Mouse (Mus musculus) midbrain, embryonic 16.5 days (tissue): ENCODE results near the gene Cfap57. TPM values are rescaled to one million over a fixed set of nuclear protein-coding genes. Genes with fewer than 3 reads are reported as not detected.

Source experiments
- ATAC-seq: fragments of 200-750 bp; cut with Nextera tagmentation; 2 replicates; pipeline ENCODE4 v1.8.0; 2017; ENCODE audit warnings: moderate TSS enrichment
- H3K27ac ChIP-seq: fragments of 300-500 bp; sonication (generic); 2 replicates; pipeline ENCODE4 v1.5.1; 2014; ENCODE audit warnings: mild to moderate bottlenecking, low read length, mixed read lengths
- H3K27me3 ChIP-seq: fragments of 300-500 bp; sonication (generic); 2 replicates; pipeline ENCODE4 v1.6.1; 2014; ENCODE audit warnings: low read depth, low read length, mixed read lengths; ENCODE audit not compliant: control insufficient read depth, insufficient read depth
- H3K36me3 ChIP-seq: fragments of 300-500 bp; sonication (generic); 2 replicates; pipeline ENCODE4 v1.6.1; 2014; ENCODE audit warnings: mild to moderate bottlenecking, low read length, moderate library complexity, mixed read lengths; ENCODE audit not compliant: control insufficient read depth, insufficient read depth
- H3K4me1 ChIP-seq: fragments of 300-500 bp; sonication (generic); 2 replicates; pipeline ENCODE4 v1.6.1; 2014; ENCODE audit warnings: mild to moderate bottlenecking, low read length, mixed read lengths; ENCODE audit not compliant: control insufficient read depth, insufficient read depth
- H3K4me2 ChIP-seq: fragments of 300-500 bp; sonication (generic); 2 replicates; pipeline ENCODE4 v1.6.1; 2014; ENCODE audit warnings: mild to moderate bottlenecking, low read length, mixed read lengths
- H3K4me3 ChIP-seq: fragments of 300-500 bp; sonication (generic); 2 replicates; pipeline ENCODE4 v1.5.1; 2014; ENCODE audit warnings: low read depth, mild to moderate bottlenecking, low read length, moderate library complexity, mixed read lengths
- H3K9ac ChIP-seq: fragments of 300-500 bp; sonication (generic); 2 replicates; pipeline ENCODE4 v1.6.1; 2014; ENCODE audit warnings: low read depth, low read length, mixed read lengths
- H3K9me3 ChIP-seq: fragments of 300-500 bp; sonication (generic); replicated peaks from 2 replicates; pipeline ENCODE4 v1.6.1; 2014; ENCODE audit warnings: mild to moderate bottlenecking, low read length, mixed read lengths; ENCODE audit not compliant: control insufficient read depth, poor library complexity, severe bottlenecking
- whole genome bisulfite sequencing: fragments of 180-500 bp; shearing (Covaris S2); extraction: QIAGEN DNeasy Blood & Tissue Kit; methylation state at CpG from one replicate; pipeline ENCODE4 v1.1.7; 2014; 5-methylcytosine and 5-hydroxymethylcytosine counted together
- polyA plus RNA-seq: library from polyadenylated mRNA; unstranded; fragments of >200 nt; fragmentation: Nextera tagmentation; extraction: Ambion mirVana; gene quantifications from 2 replicates; pipeline ENCODE4 v1.2.1, GENCODE M21; 2015

Cfap57 gene
- polyA plus RNA-seq, 1 experiment from 2014 or later = 2.0 TPM

GRCm38 (mm10) chr4:118609836-118610235 lies 10.7 kb downstream of the Cfap57 start:
- Histone ChIP-seq H3K9ac (no peak overlapping the region), H3K4me1 (no peaks in the 10 kb centered on the region), H3K4me3 (no peak overlapping the region), H3K27ac (no peak overlapping the region), H3K36me3 (no peaks in the 10 kb centered on the region), H3K27me3 (no peaks in the 10 kb centered on the region), H3K4me2 (no peak overlapping the region), H3K9me3 (no peaks in the 10 kb centered on the region)
- ATAC-seq = no peak
- WGBS = 75% methylated on average over 3 of the region's 3 CpGs

- 80% methylated on average over 4 of the region's 4 CpGs for WGBS
- H3K9me3 ChIP-seq = no peaks in the 10 kb centered on the region
- no peak overlapping the region for H3K27ac ChIP-seq
- ATAC-seq = no peak
- H3K4me1 ChIP-seq = no peaks in the 10 kb centered on the region
- H3K9ac ChIP-seq = no peak overlapping the region
- H3K27me3 ChIP-seq = no peaks in the 10 kb centered on the region
- no peak overlapping the region for H3K4me2 ChIP-seq
- no peak overlapping the region for H3K4me3 ChIP-seq
- H3K36me3 ChIP-seq = no peaks in the 10 kb centered on the region
Observed at GRCm38 (mm10) chr4:118604065-118604464, 16.5 kb downstream of the Cfap57 start.

GRCm38 (mm10) chr4:118589733-118590130 lies 30.8 kb downstream of the Cfap57 start:
- Histone ChIP-seq H3K36me3 (no peaks in the 10 kb centered on the region), H3K9ac (peak overlapping the region; percentile 4; the same call in 1 of the 2 replicates), H3K4me3 (no peak overlapping the region), H3K4me2 (peak overlapping the region; percentile 23; the same call in 1 of the 2 replicates), H3K27ac (peak overlapping the region; percentile 64), H3K9me3 (no peaks in the 10 kb centered on the region), H3K4me1 (peaks cover 7% of the 10 kb centered on the region), H3K27me3 (no peaks in the 10 kb centered on the region)
- WGBS = 4% methylated on average over 7 of the region's 7 CpGs
- peak; percentile 68 for ATAC-seq

GRCm38 (mm10) chr4:118589053-118589732 lies 31.4 kb downstream of the Cfap57 start:
- 56% methylated on average over 12 of the region's 12 CpGs for WGBS
- no peaks in the 10 kb centered on the region for H3K36me3 ChIP-seq

GRCm38 (mm10) chr4:118582629-118583028 lies 37.9 kb downstream of the Cfap57 start:
- no peaks in the 10 kb centered on the region for H3K9me3 ChIP-seq
- ATAC-seq = no peak
- no peaks in the 10 kb centered on the region; the same call in 1 of the 2 replicates for H3K4me1 ChIP-seq
- 94% methylated on average over 8 of the region's 8 CpGs for WGBS
- H3K9ac ChIP-seq = no peak overlapping the region
- no peaks in the 10 kb centered on the region for H3K27me3 ChIP-seq
- no peaks in the 10 kb centered on the region for H3K36me3 ChIP-seq
- no peak overlapping the region for H3K4me2 ChIP-seq
- no peak overlapping the region for H3K4me3 ChIP-seq
- no peak overlapping the region for H3K27ac ChIP-seq

More at GRCm38 (mm10) chr4:118589053-118589732, 31.4 kb downstream of the Cfap57 start:
- no peak overlapping the region for H3K4me3 ChIP-seq
- no peaks in the 10 kb centered on the region for H3K9me3 ChIP-seq
- H3K4me1 ChIP-seq = peaks cover 7% of the 10 kb centered on the region
- H3K4me2 ChIP-seq = peak overlapping the region; percentile 23; the same call in 1 of the 2 replicates
- ATAC-seq = peak; percentile 62
- peak overlapping the region; percentile 64 for H3K27ac ChIP-seq
- H3K27me3 ChIP-seq = no peaks in the 10 kb centered on the region
- peak overlapping the region; percentile 4; the same call in 1 of the 2 replicates for H3K9ac ChIP-seq

GRCm38 (mm10) chr4:118581508-118581907 lies 39.1 kb downstream of the Cfap57 start:
- ATAC-seq = no peak
- Histone ChIP-seq H3K36me3 (no peaks in the 10 kb centered on the region), H3K4me3 (no peak overlapping the region), H3K4me2 (no peak overlapping the region), H3K9me3 (no peaks in the 10 kb centered on the region), H3K27ac (no peak overlapping the region), H3K4me1 (no peaks in the 10 kb centered on the region), H3K9ac (no peak overlapping the region), H3K27me3 (no peaks in the 10 kb centered on the region)
- WGBS = 31% methylated on average over 11 of the region's 11 CpGs

GRCm38 (mm10) chr4:118579313-118579712 lies 41.3 kb downstream of the Cfap57 start:
- no peak overlapping the region for H3K27ac ChIP-seq
- H3K4me3 ChIP-seq = no peak overlapping the region
- no peaks in the 10 kb centered on the region for H3K9me3 ChIP-seq
- no peaks in the 10 kb centered on the region for H3K4me1 ChIP-seq
- no peak overlapping the region for H3K4me2 ChIP-seq
- no peaks in the 10 kb centered on the region for H3K36me3 ChIP-seq
- WGBS = 49% methylated on average over 13 of the region's 13 CpGs
- H3K9ac ChIP-seq = no peak overlapping the region
- H3K27me3 ChIP-seq = no peaks in the 10 kb centered on the region
- ATAC-seq = no peak

- H3K9ac ChIP-seq = no peak overlapping the region
- no peak overlapping the region for H3K27ac ChIP-seq
- no peaks in the 10 kb centered on the region for H3K4me1 ChIP-seq
- no peaks in the 10 kb centered on the region for H3K9me3 ChIP-seq
- ATAC-seq = peak; percentile 71
- 7% methylated on average over 6 of the region's 6 CpGs for WGBS
- no peaks in the 10 kb centered on the region for H3K27me3 ChIP-seq
- H3K36me3 ChIP-seq = no peaks in the 10 kb centered on the region
- no peak overlapping the region for H3K4me3 ChIP-seq
- H3K4me2 ChIP-seq = no peak overlapping the region
Observed at GRCm38 (mm10) chr4:118576097-118576496, 44.5 kb downstream of the Cfap57 start.

- no peak overlapping the region for H3K4me3 ChIP-seq
- H3K27ac ChIP-seq = no peak overlapping the region
- H3K27me3 ChIP-seq = no peaks in the 10 kb centered on the region
- H3K9me3 ChIP-seq = no peaks in the 10 kb centered on the region
- no peak overlapping the region for H3K4me2 ChIP-seq
- H3K4me1 ChIP-seq = no peaks in the 10 kb centered on the region
- H3K9ac ChIP-seq = no peak overlapping the region
- 83% methylated on average over 14 of the region's 15 CpGs for WGBS
- H3K36me3 ChIP-seq = no peaks in the 10 kb centered on the region
- ATAC-seq = no peak
Observed at GRCm38 (mm10) chr4:118571441-118571840, 49.1 kb downstream of the Cfap57 start.
